Mouse (Mus musculus) ES-Bruce4 (cell line): ENCODE results near the gene Il31ra. TPM values are rescaled to one million over a fixed set of nuclear protein-coding genes. Genes with fewer than 3 reads are reported as not detected.

ENCODE experiments used
- H3K27ac ChIP-seq: 2 replicates; pipeline ENCODE4 v1.5.1; 2012; ENCODE audit warnings: low read length, inconsistent platforms; ENCODE audit not compliant: insufficient read depth
- H3K27me3 ChIP-seq: 2 replicates; pipeline ENCODE4 v1.6.1; 2012; ENCODE audit warnings: mild to moderate bottlenecking, low read length, inconsistent platforms; ENCODE audit not compliant: control insufficient read depth, poor library complexity, insufficient read depth, severe bottlenecking
- H3K36me3 ChIP-seq: 2 replicates; pipeline ENCODE4 v1.6.1; 2012; ENCODE audit warnings: inconsistent platforms, mild to moderate bottlenecking, low read length, moderate library complexity; ENCODE audit not compliant: control insufficient read depth, poor library complexity, insufficient read depth, severe bottlenecking
- H3K4me1 ChIP-seq: one replicate; pipeline ENCODE4 v1.8.1; 2011; ENCODE audit warnings: low read length; ENCODE audit not compliant: control insufficient read depth, insufficient read depth
- H3K4me3 ChIP-seq: 2 replicates; pipeline ENCODE4 v1.5.1; 2011; ENCODE audit warnings: low read depth, mild to moderate bottlenecking, low read length
- H3K9ac ChIP-seq: 2 replicates; pipeline ENCODE4 v1.6.1; 2012; ENCODE audit warnings: low read depth, mild to moderate bottlenecking, inconsistent platforms; ENCODE audit not compliant: poor library complexity, severe bottlenecking
- H3K9me3 ChIP-seq: replicated peaks from 2 replicates; pipeline ENCODE4 v1.6.1; 2012; ENCODE audit warnings: mild to moderate bottlenecking, low read length, inconsistent platforms; ENCODE audit not compliant: control insufficient read depth, poor library complexity, insufficient read depth, severe bottlenecking
- CTCF ChIP-seq: IDR thresholded peaks from one replicate; pipeline ENCODE4 v1.8.1; 2011; ENCODE audit warnings: low read depth, low read length
- EP300 ChIP-seq: IDR thresholded peaks from 2 replicates; pipeline ENCODE4 v1.6.1; 2011; ENCODE audit warnings: low read depth, low read length; ENCODE audit not compliant: insufficient read depth
- POLR2A ChIP-seq: IDR thresholded peaks from one replicate; pipeline ENCODE4 v1.8.1; 2011; ENCODE audit warnings: low read length; ENCODE audit not compliant: insufficient read depth
- polyA plus RNA-seq: library from polyadenylated mRNA; stranded (reverse); fragments of >200 nt; gene quantifications from 2 replicates; pipeline ENCODE4 v1.2.4, GENCODE M21; 2011; ENCODE audit warnings: low read depth; ENCODE audit not compliant: missing spikeins, insufficient read depth, insufficient read length

The Il31ra gene
- polyA plus RNA-seq, 1 experiment, result not detected

DNA sequence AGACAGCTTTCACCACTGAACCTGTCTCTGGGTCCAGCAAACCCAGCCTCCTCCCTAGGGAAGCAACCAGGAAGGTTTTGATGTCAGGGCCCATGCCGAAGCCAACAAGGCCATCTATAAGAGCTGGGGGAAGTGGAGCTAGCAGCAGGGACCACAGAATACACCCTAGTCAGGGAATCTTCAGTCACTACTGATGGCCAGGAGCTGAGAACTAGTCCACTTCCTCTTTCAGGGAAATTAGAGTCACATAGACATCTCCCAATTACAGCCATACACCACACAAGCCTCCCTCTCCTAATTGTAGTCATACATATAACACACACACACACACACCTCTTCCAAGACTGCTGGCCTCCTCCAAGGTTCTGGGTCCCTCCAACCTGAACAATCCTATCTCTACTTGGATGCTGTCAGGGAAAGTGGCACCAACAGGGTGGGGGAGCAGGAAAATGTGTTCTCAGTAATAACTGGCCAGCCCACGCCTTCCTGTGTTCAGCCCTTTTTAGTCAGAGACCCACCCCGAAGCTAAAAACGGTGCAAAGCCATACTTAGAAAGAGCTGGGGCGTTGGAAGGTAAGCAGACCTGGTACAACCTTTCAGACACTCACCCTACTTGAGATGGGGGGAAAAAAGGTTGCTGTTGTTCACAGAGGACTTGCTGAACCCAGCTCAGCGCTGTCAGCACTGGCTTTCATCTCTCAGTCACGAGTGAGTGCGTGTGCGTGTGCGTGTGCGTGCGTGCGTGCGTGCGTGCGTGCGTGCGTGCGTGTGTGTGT lies 83.5 kb downstream of the Il31ra start:
- Histone ChIP-seq H3K9me3 (no peaks in the 10 kb centered on the region), H3K27me3 (no peaks in the 10 kb centered on the region), H3K4me1 (no peaks in the 10 kb centered on the region), H3K4me3 (no peak overlapping the region), H3K9ac (no peak overlapping the region), H3K36me3 (peaks cover 10% of the 10 kb centered on the region), H3K27ac (no peak overlapping the region)
- TF ChIP-seq CTCF, result no peak
- no peak for TF ChIP-seq POLR2A
- TF ChIP-seq EP300, result no peak

DNA sequence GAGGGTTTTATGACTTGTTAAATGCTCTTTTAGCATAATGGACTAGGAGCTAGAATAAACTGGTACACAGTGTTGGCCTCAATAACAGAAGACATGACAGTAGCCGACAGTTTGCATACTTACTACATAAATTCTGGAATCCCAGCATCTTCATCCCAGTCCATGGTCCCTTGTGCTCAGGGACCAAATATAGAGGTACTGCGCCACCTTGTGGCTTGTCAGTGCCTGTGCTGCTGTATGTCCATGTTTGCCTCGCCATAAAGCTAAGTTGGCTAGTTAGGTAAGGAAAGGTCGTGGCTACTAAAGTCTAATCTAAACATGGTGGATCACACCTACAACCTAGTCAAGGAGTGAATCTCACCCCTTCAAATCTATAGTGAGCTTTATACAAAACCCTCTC lies 84.7 kb downstream of the Il31ra start:
- peaks cover 21% of the 10 kb centered on the region for H3K36me3 ChIP-seq
- TF ChIP-seq EP300 (no peak), CTCF (peak; percentile 94)
- H3K9me3 ChIP-seq, result no peaks in the 10 kb centered on the region
- H3K4me1 ChIP-seq, result no peaks in the 10 kb centered on the region
- H3K27ac ChIP-seq, result no peak overlapping the region
- no peak overlapping the region for H3K9ac ChIP-seq
- H3K27me3 ChIP-seq, result no peaks in the 10 kb centered on the region
- H3K4me3 ChIP-seq, result no peak overlapping the region

DNA sequence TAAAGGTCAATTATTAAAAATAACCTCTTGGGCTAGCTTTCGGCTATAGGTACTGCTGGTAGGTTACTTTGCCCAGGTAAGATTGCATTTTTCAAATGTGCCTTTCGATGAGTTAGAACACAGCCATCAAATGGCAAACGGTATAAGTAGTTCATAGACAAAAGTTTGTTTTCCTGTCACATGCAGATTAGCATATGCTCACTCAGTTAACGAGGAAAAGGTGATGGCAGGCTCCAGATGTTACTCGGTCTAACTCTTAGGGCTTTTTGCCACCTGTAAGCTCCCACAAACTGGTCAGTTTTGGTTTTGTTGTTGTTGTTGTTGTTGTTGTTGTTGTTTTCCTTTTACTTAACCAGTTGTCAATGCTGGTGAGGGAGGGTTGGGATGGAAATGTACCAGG lies 85.7 kb downstream of the Il31ra start:
- no peaks in the 10 kb centered on the region for H3K4me1 ChIP-seq
- H3K4me3 ChIP-seq, result no peak overlapping the region
- no peak overlapping the region for H3K27ac ChIP-seq
- H3K9ac ChIP-seq, result no peak overlapping the region
- peaks cover 30% of the 10 kb centered on the region for H3K36me3 ChIP-seq
- no peaks in the 10 kb centered on the region for H3K27me3 ChIP-seq
- no peaks in the 10 kb centered on the region for H3K9me3 ChIP-seq
- TF ChIP-seq POLR2A (no peak), EP300 (no peak), CTCF (no peak)

DNA sequence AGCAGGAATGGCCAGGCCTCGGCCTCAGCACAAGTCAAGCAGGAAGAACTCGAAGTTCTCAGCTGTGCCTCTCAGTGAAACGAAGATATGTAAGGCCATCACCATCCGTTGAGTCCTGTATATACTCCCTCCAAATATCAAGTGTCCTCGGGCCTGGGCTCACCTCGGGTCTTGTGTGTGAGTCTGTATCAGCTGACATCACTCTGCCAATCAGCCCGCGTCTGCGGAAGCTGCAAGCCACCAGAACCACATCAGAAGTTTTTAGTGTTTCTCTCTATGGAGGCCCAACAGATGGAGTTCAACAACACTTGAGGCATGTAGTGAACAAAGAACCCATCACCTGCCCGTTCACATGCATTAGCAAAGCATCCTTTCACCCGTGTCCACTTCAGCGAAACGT lies 86.5 kb downstream of the Il31ra start:
- H3K4me3 ChIP-seq, result no peak overlapping the region
- no peak overlapping the region for H3K9ac ChIP-seq
- no peak overlapping the region for H3K27ac ChIP-seq
- peaks cover 36% of the 10 kb centered on the region for H3K36me3 ChIP-seq
- no peaks in the 10 kb centered on the region for H3K27me3 ChIP-seq
- no peaks in the 10 kb centered on the region for H3K4me1 ChIP-seq
- no peaks in the 10 kb centered on the region for H3K9me3 ChIP-seq
- no peak for TF ChIP-seq CTCF
- no peak for TF ChIP-seq POLR2A
- no peak for TF ChIP-seq EP300

DNA sequence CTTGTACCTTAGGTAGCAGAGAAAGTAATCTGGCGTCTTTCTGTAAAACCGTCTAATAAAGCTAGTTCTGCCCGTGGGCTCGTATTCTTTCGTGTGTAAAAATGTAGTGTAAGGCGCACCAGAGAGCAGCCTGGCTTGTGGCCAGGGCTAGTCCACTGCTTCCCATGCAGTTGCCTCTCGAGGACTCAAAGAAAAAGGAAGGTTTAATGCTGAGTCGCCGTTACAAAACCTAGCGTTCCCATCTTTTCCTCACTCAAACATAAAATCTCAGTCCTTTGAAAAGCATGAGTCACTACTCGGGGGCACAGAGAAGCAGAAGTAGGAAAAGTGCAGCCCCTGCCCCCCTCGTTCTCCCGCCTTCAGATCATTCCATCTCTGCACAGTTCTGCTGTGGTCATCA lies 87.4 kb downstream of the Il31ra start:
- peaks cover 40% of the 10 kb centered on the region for H3K36me3 ChIP-seq

DNA sequence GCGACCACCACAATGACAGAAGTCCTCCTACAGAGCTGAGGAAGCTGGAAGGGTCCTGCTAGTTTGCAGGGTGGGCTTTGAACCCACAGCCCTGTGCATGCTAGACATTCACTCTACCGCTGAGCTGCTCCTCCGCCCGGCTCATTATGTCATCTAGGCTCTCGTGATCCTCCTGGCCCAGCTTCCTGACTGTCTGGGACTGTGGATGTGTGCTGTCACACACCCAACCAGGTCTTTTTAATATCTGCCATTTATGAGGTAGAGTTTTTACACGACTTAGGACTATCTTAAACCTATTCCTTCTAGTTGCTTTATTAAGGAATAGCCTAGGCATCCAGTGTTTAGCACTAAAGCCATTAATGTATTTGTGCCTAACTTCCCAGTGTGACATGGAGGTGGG lies 88.7 kb downstream of the Il31ra start:
- Histone ChIP-seq H3K4me3 (no peak overlapping the region), H3K27me3 (no peaks in the 10 kb centered on the region), H3K9ac (no peak overlapping the region), H3K9me3 (no peaks in the 10 kb centered on the region), H3K36me3 (peaks cover 52% of the 10 kb centered on the region), H3K4me1 (no peaks in the 10 kb centered on the region), H3K27ac (no peak overlapping the region)
- no peak for TF ChIP-seq CTCF
- TF ChIP-seq POLR2A, result no peak
- TF ChIP-seq EP300, result no peak

More for the DNA sequence above, 87.4 kb downstream of the Il31ra start:
- TF ChIP-seq EP300, result no peak
- TF ChIP-seq POLR2A, result no peak
- TF ChIP-seq CTCF, result no peak
- no peak overlapping the region for H3K9ac ChIP-seq
- no peaks in the 10 kb centered on the region for H3K27me3 ChIP-seq
- H3K4me3 ChIP-seq, result no peak overlapping the region
- no peak overlapping the region for H3K27ac ChIP-seq
- H3K4me1 ChIP-seq, result no peaks in the 10 kb centered on the region
- H3K9me3 ChIP-seq, result no peaks in the 10 kb centered on the region
